Mouse (Mus musculus) spleen, embryonic (tissue): ENCODE results near the gene Tmem132b.

Experiments used
- CTCF ChIA-PET: fragments of 350-600 bp; sonication (Branson Sonifier 250); formaldehyde crosslinking; loops from one replicate; lab custom pipeline; 2022; lab: Charles Lee

Gene Tmem132b

GRCm38 (mm10) chr5:125575866-125576265, 44.3 kb downstream of the Tmem132b start:
- CTCF ChIA-PET = no interaction called here

GRCm38 (mm10) chr5:125578661-125579060, 47.1 kb downstream of the Tmem132b start:
- CTCF ChIA-PET = no interaction called here

GRCm38 (mm10) chr5:125579153-125579552, 47.6 kb downstream of the Tmem132b start:
- CTCF ChIA-PET = no interaction called here

GRCm38 (mm10) chr5:125583298-125583697, 51.7 kb downstream of the Tmem132b start:
- CTCF ChIA-PET = no interaction called here

- CTCF ChIA-PET = no interaction called here
Measured at GRCm38 (mm10) chr5:125583836-125584235, 52.3 kb downstream of the Tmem132b start.

GRCm38 (mm10) chr5:125585211-125585610, 53.6 kb downstream of the Tmem132b start:
- CTCF ChIA-PET = no interaction called here

- CTCF ChIA-PET = no interaction called here
Measured at GRCm38 (mm10) chr5:125588203-125588602, 56.6 kb downstream of the Tmem132b start.

GRCm38 (mm10) chr5:125588876-125589667, 57.5 kb downstream of the Tmem132b start:
- CTCF ChIA-PET = no interaction called here

GRCm38 (mm10) chr5:125598056-125598455, 66.5 kb downstream of the Tmem132b start:
- CTCF ChIA-PET = interaction anchor here (0.7 kb wide), 1 partner anchor 1908 kb away, joined by 5 read pairs; no protein-coding TSS in a partner anchor

GRCm38 (mm10) chr5:125607146-125607545, 75.6 kb downstream of the Tmem132b start:
- CTCF ChIA-PET = no interaction called here

GRCm38 (mm10) chr5:125609968-125610367, 78.4 kb downstream of the Tmem132b start:
- CTCF ChIA-PET = no interaction called here

- CTCF ChIA-PET = no interaction called here
Measured at GRCm38 (mm10) chr5:125612460-125612859, 80.9 kb downstream of the Tmem132b start.

- CTCF ChIA-PET = no interaction called here
Measured at GRCm38 (mm10) chr5:125613136-125613535, 81.6 kb downstream of the Tmem132b start.

- CTCF ChIA-PET = no interaction called here
Measured at GRCm38 (mm10) chr5:125614348-125614747, 82.8 kb downstream of the Tmem132b start.

GRCm38 (mm10) chr5:125617050-125617449, 85.5 kb downstream of the Tmem132b start:
- CTCF ChIA-PET = no interaction called here

GRCm38 (mm10) chr5:125627816-125628348, 96.3 kb downstream of the Tmem132b start:
- CTCF ChIA-PET = no interaction called here

- CTCF ChIA-PET = no interaction called here
Measured at GRCm38 (mm10) chr5:125634666-125635065, 103.1 kb downstream of the Tmem132b start.

GRCm38 (mm10) chr5:125640966-125641365, 109.4 kb downstream of the Tmem132b start:
- CTCF ChIA-PET = no interaction called here

GRCm38 (mm10) chr5:125641531-125642147, 110.1 kb downstream of the Tmem132b start:
- CTCF ChIA-PET = no interaction called here

GRCm38 (mm10) chr5:125648236-125648635, 116.7 kb downstream of the Tmem132b start:
- CTCF ChIA-PET = no interaction called here

- CTCF ChIA-PET = no interaction called here
Measured at GRCm38 (mm10) chr5:125649982-125650381, 118.4 kb downstream of the Tmem132b start.

GRCm38 (mm10) chr5:125658101-125658500, 126.5 kb downstream of the Tmem132b start:
- CTCF ChIA-PET = no interaction called here
